Mouse (Mus musculus) hindbrain, embryonic 10.5 days (tissue): ENCODE data around the gene Rbm20. TPM values are rescaled to one million over a fixed set of nuclear protein-coding genes. Genes with fewer than 3 reads are reported as not detected.

Experiments
- DNase-seq: peaks from one replicate; pipeline ENCODE4 v3.0.0-alpha.2; 2017; ENCODE audit warnings: low spot score
- H3K27ac ChIP-seq: fragments of 300-500 bp; sonication (generic); 2 replicates; pipeline ENCODE4 v1.5.1; 2016; ENCODE audit warnings: mild to moderate bottlenecking, moderate library complexity
- H3K27me3 ChIP-seq: fragments of 300-500 bp; sonication (generic); 2 replicates; pipeline ENCODE4 v1.6.1; 2016; ENCODE audit warnings: mild to moderate bottlenecking; ENCODE audit not compliant: poor library complexity, insufficient read depth, severe bottlenecking
- H3K36me3 ChIP-seq: fragments of 300-500 bp; sonication (generic); 2 replicates; pipeline ENCODE4 v1.6.1; 2016; ENCODE audit warnings: mild to moderate bottlenecking, moderate library complexity
- H3K4me1 ChIP-seq: fragments of 300-500 bp; sonication (generic); replicated peaks from 2 replicates; pipeline ENCODE4 v1.6.1; 2016; ENCODE audit warnings: mild to moderate bottlenecking
- H3K4me3 ChIP-seq: fragments of 300-500 bp; sonication (generic); 2 replicates; pipeline ENCODE4 v1.5.1; 2016; ENCODE audit warnings: mild to moderate bottlenecking, moderate library complexity
- H3K9me3 ChIP-seq: fragments of 300-500 bp; sonication (generic); 2 replicates; pipeline ENCODE4 v1.6.1; 2016; ENCODE audit warnings: mild to moderate bottlenecking, moderate library complexity
- WGBS: fragments of 180-500 bp; shearing (Covaris S2); methylation state at CpG from one replicate; pipeline ENCODE4 v1.1.7; 2016; 5-methylcytosine and 5-hydroxymethylcytosine counted together
- polyA plus RNA-seq: library from polyadenylated mRNA; unstranded; fragments of >200 nt; fragmentation: Nextera tagmentation; extraction: Ambion mirVana; gene quantifications from 2 replicates; pipeline ENCODE4 v1.2.1, GENCODE M21; 2016

Rbm20 gene
- polyA plus RNA-seq, 1 experiment from 2014 or later, result 1.1 TPM

DNA sequence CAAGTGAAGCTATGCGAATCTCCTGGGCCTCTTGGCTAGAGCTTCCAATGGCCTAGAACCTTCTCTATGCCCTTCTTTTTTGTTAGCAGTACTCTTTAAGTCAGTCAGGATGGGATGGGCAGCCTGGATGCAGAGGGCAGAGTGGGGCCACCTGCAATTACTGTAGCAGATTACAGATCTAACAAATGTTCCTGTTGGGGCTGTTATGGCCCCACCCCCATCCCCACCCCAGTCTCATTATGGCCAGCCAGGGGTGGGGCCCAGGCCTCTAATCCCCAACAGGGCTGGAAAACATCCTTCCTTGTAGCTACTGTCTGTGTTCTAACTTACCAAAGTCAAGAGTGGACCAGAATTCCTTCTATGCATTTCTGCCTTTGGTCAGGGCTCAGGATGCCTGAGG is 191.7 kb downstream of the Rbm20 start:
- H3K4me1 ChIP-seq, result no peaks in the 10 kb centered on the region
- H3K27me3 ChIP-seq, result no peaks in the 10 kb centered on the region
- H3K4me3 ChIP-seq, result no peak overlapping the region
- H3K36me3 ChIP-seq, result no peaks in the 10 kb centered on the region
- H3K27ac ChIP-seq, result no peak overlapping the region
- WGBS, result 92% methylated on average over 1 of the region's 1 CpGs
- no peak for DNase-seq
- no peaks in the 10 kb centered on the region for H3K9me3 ChIP-seq

DNA sequence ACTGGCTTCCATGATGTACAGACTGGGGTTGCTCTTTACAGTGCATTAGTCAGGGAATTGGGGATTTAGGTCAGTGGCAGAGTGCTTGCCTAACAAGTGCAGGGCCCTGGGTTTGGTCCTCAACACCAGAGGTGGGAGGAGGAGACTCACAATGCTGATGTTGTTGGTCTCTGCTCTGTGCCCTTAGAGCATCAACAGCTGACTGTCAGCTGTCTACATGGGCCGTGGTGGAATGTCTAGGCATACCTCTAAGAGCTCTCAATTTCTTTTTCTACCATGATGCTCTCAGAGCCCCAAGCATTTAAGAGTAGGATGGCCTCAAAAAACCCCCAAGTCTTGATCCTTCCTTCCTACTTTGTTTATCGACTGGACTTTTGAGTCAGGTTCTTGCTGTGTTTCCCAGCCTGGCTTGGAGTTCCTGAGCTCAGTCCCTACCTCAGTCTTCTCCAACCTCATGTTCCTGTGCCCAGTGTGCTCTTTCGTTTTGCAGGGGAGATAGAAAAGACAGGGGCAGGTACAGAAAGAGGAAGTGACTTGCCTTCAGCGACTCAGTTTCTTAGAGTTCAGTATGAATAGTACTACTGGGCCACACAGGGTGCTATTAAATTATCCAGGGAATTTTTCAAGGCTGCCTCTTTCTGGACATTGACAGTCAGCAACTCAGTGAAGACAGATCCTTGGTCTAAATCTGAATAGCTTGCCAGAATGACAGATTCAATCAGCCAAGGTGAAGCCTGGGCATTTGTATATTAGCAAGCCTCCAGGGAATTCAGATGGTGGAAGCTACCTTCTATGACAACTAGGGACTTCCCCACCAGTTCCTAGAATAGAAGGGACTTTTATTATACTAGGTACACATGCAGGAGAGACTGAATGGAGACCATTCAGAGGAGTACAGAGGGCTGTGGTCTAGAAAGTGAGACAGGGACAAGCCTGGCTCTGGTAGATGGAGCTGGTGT is 192.6 kb downstream of the Rbm20 start:
- no peak overlapping the region for H3K27ac ChIP-seq
- H3K36me3 ChIP-seq, result no peaks in the 10 kb centered on the region
- no peaks in the 10 kb centered on the region for H3K9me3 ChIP-seq
- H3K4me1 ChIP-seq, result peaks cover 3% of the 10 kb centered on the region; the same call in 1 of the 2 replicates
- no peak overlapping the region for H3K4me3 ChIP-seq
- H3K27me3 ChIP-seq, result no peaks in the 10 kb centered on the region
- no peak for DNase-seq
- 83% methylated on average over 4 of the region's 4 CpGs for WGBS

DNA sequence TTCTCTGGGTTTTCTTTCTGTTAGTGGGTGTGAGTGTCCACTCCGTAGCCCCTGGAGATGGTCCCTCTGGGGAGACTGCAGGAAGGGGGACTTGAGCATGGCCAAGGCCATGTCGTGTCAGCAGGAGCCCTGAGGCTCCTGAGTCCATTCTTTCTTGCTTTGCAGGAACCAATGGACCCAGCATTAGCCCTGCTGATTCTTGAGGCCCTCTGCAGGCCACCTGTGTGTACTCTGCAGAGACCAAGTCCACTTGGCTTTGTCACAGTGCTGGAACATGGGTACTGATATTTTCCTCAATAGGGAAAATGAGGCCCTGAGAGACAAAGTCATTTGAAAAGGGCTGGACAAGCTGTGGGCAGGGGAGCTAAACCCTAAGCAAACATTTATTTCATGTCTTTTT is 193.5 kb downstream of the Rbm20 start:
- H3K4me1 ChIP-seq, result peaks cover 8% of the 10 kb centered on the region
- no peaks in the 10 kb centered on the region for H3K9me3 ChIP-seq
- no peak overlapping the region for H3K4me3 ChIP-seq
- no peak for DNase-seq
- H3K27me3 ChIP-seq, result no peaks in the 10 kb centered on the region
- H3K36me3 ChIP-seq, result no peaks in the 10 kb centered on the region
- H3K27ac ChIP-seq, result no peak overlapping the region
- 50% methylated on average over 2 of the region's 2 CpGs for WGBS

DNA sequence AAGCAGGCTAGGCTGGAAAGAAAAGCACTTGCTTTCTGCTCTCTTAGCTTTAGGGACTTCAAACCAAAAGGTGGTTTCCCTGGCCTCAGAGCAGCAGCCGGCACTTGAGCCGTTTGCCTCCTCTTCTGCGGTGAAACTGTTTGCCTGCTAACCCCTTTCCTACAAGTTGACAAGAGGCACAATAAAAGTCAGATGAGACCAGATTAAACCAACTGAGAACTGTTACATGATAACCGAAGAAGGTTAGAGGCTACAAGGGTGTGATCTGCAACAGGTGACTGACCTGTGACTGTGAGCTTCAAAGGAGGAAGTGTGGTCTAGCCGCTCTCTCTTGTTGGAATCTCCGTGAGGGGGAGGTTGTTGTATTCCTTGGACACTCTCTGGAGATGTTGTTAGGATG is 194.4 kb downstream of the Rbm20 start:
- 89% methylated on average over 6 of the region's 6 CpGs for WGBS

DNA sequence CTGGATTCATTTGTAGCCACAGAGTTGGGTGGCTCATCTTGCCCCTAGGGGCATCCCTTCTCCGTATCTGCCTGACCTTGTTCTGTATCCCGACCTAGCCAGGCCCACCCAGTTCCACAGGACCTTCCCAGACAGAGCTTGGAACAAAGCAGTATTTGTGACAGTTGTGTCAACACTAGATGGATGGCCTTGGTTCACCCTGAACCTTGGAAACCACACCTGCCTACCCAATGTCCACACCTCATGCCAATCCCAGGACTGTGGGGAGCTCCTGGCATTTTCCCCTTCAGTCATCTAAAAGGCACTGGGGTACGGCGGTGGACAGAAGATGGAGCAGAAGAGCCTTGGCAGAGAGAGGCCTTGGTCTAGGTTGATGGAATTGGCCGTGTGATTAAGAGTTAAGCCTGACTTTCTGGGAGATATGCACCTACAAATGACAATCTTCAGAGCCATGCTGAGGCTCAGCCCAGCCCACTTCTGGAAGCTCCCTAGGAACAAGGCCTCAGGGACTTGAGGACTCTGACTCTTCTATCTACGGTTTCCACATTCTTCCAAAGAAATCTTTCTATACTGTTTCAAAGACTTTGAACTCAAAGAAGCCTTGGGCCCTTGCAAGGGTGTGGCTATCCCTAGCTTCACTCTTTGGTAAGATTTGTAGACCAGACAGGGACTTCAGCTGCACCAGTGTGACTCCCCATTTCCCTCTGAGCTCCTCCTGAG is 196.0 kb downstream of the Rbm20 start:
- no peaks in the 10 kb centered on the region for H3K27me3 ChIP-seq
- no peak for DNase-seq
- WGBS, result 82% methylated on average over 6 of the region's 6 CpGs
- no peaks in the 10 kb centered on the region for H3K36me3 ChIP-seq
- peaks cover 8% of the 10 kb centered on the region for H3K4me1 ChIP-seq
- no peak overlapping the region for H3K27ac ChIP-seq
- no peaks in the 10 kb centered on the region for H3K9me3 ChIP-seq
- no peak overlapping the region for H3K4me3 ChIP-seq

More for the DNA sequence above, 194.4 kb downstream of the Rbm20 start:
- DNase-seq, result no peak
- Histone ChIP-seq H3K4me1 (peaks cover 8% of the 10 kb centered on the region), H3K27me3 (no peaks in the 10 kb centered on the region), H3K36me3 (no peaks in the 10 kb centered on the region), H3K9me3 (no peaks in the 10 kb centered on the region), H3K27ac (no peak overlapping the region), H3K4me3 (no peak overlapping the region)

DNA sequence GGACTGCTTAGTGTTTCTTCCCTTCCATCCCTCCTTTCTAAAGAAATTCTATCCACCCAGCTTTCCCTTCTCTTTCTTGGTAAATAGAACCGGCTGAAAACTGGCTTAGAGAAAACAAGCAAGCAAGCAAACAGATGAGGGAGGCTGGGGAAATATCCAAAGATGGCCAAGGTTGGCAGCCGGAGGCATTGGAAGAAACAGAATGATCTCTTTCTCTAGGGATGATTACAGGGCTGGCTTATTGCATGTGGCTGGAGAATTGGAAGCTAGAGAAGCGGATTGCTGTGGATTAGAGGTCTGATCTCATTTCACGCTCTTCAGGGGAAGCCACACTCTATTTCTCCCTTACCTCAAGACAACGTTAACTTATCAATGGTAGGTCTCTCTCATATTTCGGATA is 198.1 kb downstream of the Rbm20 start:
- no peaks in the 10 kb centered on the region for H3K36me3 ChIP-seq
- DNase-seq, result no peak
- no peak overlapping the region for H3K4me3 ChIP-seq
- H3K27me3 ChIP-seq, result no peaks in the 10 kb centered on the region
- 82% methylated on average over 6 of the region's 6 CpGs for WGBS
- H3K27ac ChIP-seq, result no peak overlapping the region
- no peaks in the 10 kb centered on the region for H3K9me3 ChIP-seq
- peaks cover 8% of the 10 kb centered on the region for H3K4me1 ChIP-seq

DNA sequence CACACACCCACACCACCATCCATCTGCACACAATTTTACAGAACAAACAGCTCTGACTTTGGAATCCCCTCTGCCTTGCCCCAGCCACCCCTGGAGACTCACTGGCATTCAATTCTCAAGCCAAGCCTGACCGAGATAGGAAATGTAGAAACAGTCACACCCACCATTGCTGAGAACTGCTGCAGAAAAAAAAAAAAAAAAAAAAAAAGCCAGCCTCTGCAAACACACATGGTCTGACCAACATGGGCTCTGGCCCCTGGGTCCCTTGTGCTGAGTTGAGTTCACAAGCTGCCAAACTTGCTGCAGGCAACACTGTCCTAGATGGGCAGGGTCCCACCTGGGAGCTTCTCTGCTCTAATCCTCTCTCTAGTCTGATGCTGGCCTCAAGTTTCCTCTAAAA is 200.7 kb downstream of the Rbm20 start:
- 61% methylated on average over 1 of the region's 1 CpGs for WGBS
- Histone ChIP-seq H3K36me3 (no peaks in the 10 kb centered on the region), H3K4me1 (peaks cover 8% of the 10 kb centered on the region), H3K27me3 (no peaks in the 10 kb centered on the region), H3K4me3 (no peak overlapping the region), H3K27ac (no peak overlapping the region), H3K9me3 (no peaks in the 10 kb centered on the region)
- no peak for DNase-seq

DNA sequence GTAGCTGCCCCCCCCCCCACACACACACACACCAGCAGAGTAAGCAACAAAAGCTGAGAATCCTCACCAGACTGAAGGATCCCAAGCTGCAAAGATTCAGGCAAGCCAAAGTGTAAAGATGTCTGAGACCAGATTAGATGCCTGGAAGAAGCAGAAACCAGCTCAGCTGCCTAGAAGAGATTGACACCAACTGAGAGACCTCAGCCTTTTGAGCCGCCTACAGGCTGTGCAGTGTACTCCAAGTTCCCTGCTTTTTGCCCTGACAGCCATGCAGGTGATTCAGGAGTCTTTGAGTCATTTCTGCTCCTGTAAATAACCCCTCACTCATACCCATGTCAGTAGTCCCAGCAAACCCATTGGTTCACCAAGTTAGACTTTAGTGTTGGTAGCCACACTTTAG is 203.4 kb downstream of the Rbm20 start:
- Histone ChIP-seq H3K4me3 (no peak overlapping the region), H3K9me3 (no peaks in the 10 kb centered on the region), H3K27me3 (no peaks in the 10 kb centered on the region), H3K4me1 (peaks cover 2% of the 10 kb centered on the region), H3K27ac (no peak overlapping the region), H3K36me3 (no peaks in the 10 kb centered on the region)
- WGBS, result 78% methylated on average over 1 of the region's 1 CpGs
- DNase-seq, result no peak

DNA sequence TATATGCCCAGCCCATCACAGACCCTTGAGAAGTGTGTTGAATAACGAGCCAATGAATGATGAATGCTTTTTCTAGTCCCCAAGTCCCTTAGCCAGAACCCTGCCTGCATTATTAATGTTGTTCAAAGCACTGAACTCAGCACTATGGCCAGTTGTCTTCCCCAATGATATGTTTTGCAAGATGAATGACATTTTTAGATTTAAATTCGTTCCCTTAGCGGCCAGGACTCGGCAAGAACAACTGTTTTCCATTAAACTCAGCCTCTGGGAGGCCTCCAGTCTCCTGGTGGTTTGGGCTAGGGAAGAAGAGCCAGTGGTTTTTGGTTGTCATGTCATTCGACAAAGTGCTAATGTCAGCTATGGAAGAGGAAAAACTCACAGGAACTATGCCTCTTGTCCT is 204.7 kb downstream of the Rbm20 start:
- no peak overlapping the region for H3K27ac ChIP-seq
- 66% methylated on average over 5 of the region's 5 CpGs for WGBS
- DNase-seq, result no peak

DNA sequence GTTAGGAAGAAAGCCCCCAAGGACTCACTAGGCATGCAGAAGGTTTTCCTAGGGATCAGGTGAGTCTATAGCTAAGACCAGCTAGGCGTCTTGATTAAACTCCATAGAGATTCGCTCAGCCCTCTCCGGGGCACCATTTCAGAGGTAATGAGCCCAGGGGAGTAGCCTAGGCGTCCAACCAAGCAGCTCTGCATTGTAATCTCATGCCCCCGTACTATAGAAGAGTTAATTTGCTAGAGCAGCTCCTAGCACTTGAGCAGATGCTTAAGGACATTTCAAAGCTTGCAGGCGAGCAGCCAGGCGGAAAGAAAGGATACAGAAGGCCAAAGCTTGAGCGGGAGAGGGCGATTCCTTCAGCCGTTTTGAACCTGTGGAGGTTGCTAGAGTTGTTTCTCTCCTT is 208.3 kb downstream of the Rbm20 start:
- no peaks in the 10 kb centered on the region for H3K9me3 ChIP-seq

More for the DNA sequence above, 204.7 kb downstream of the Rbm20 start:
- H3K36me3 ChIP-seq, result no peaks in the 10 kb centered on the region
- H3K27me3 ChIP-seq, result no peaks in the 10 kb centered on the region
- H3K4me1 ChIP-seq, result peaks cover 5% of the 10 kb centered on the region
- H3K9me3 ChIP-seq, result no peaks in the 10 kb centered on the region
- H3K4me3 ChIP-seq, result no peak overlapping the region

DNA sequence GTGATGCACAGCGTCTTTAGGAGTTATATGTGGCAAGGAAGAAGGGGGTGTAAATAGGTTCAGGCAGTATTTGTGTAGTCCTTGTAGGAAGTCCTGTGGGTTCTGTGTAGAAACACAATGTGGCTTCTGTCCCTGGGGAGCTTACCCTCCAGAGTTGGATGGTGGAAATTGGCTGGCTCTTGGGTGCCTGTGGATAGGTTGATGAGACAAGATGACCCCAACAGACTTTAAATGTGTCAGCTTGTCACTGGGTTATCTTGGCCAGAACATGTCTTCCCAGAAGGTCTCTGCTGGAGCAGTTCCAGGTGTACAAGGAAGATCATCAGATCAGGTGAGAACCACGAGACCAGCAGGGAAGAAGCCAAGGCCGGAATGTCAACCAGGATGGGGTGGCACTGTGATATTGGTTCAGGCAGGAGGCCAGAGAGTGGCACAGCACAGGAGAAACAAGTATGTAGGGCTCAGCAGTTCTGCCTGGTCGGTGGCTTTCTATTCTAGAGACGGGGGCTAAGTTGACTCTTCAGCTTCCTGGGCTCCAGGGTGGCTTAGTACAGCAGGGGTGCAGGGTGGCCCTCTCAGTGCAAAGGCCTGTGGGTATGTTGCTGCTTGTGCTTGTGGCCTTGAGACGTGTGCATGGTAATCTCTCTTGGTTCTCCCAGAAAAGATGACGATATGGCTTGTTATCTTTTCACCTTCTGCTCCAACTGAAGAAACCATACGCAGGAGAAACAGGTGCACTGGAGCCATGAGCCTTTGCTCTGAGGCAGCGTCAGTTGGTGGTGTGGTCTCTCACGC is 209.7 kb downstream of the Rbm20 start:
- H3K36me3 ChIP-seq, result no peaks in the 10 kb centered on the region
- H3K9me3 ChIP-seq, result no peaks in the 10 kb centered on the region
- no peak overlapping the region for H3K27ac ChIP-seq
- DNase-seq, result no peak
- no peaks in the 10 kb centered on the region for H3K27me3 ChIP-seq
- no peak overlapping the region for H3K4me3 ChIP-seq
- WGBS, result 88% methylated on average over 10 of the region's 10 CpGs
- peaks cover 9% of the 10 kb centered on the region for H3K4me1 ChIP-seq

More for the DNA sequence above, 208.3 kb downstream of the Rbm20 start:
- no peak overlapping the region for H3K4me3 ChIP-seq
- no peak for DNase-seq
- WGBS, result 46% methylated on average over 10 of the region's 10 CpGs
- H3K27ac ChIP-seq, result no peak overlapping the region
- no peaks in the 10 kb centered on the region for H3K27me3 ChIP-seq
- peaks cover 5% of the 10 kb centered on the region for H3K4me1 ChIP-seq
- H3K36me3 ChIP-seq, result no peaks in the 10 kb centered on the region

DNA sequence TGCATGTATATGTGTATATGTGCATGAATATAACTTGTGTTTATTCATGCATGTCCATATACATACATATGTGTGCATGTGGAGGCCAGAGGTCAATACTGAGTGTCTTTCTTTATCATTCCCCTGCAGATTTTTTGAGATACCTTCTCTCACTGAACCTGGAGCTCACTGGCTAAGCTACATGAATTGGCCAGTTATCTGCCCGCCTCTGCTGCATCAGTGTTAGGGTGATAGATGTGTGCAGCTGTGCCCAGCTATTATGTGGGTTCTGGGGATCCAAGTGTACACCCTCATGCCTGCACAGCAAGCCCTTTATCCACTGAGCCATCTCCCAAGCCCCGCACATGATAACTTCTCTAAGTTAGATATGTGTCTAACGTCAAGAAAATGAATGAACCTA is 210.7 kb downstream of the Rbm20 start:
- H3K27me3 ChIP-seq, result no peaks in the 10 kb centered on the region
- no peaks in the 10 kb centered on the region for H3K9me3 ChIP-seq
- no peak overlapping the region for H3K4me3 ChIP-seq
- 90% methylated on average over 3 of the region's 3 CpGs for WGBS
- no peak overlapping the region for H3K27ac ChIP-seq
- H3K4me1 ChIP-seq, result peaks cover 14% of the 10 kb centered on the region
- H3K36me3 ChIP-seq, result no peaks in the 10 kb centered on the region
- DNase-seq, result no peak
